Mouse (Mus musculus) liver, embryonic 13.5 days (tissue): ENCODE measurements around the gene Cacna1c. TPM values are rescaled to one million over a fixed set of nuclear protein-coding genes. Genes with fewer than 3 reads are reported as not detected.

ENCODE experiments used
- ATAC-seq: fragments of 200-750 bp; cut with Nextera tagmentation; 2 replicates; pipeline ENCODE4 v1.8.0; 2017; ENCODE audit warnings: low read depth, mild to moderate bottlenecking, moderate number of reproducible peaks, moderate library complexity
- DNase-seq: peaks from one replicate; pipeline ENCODE4 v3.0.0; 2022
- H3K27ac ChIP-seq: fragments of 300-500 bp; sonication (generic); 2 replicates; pipeline ENCODE4 v1.5.1; 2015; ENCODE audit warnings: moderate library complexity, mild to moderate bottlenecking, inconsistent platforms
- H3K27me3 ChIP-seq: fragments of 300-500 bp; sonication (generic); 2 replicates; pipeline ENCODE4 v1.6.1; 2015; ENCODE audit warnings: mild to moderate bottlenecking, inconsistent platforms
- H3K36me3 ChIP-seq: fragments of 300-500 bp; sonication (generic); 2 replicates; pipeline ENCODE4 v1.6.1; 2015; ENCODE audit warnings: mild to moderate bottlenecking, inconsistent platforms
- H3K4me1 ChIP-seq: fragments of 300-500 bp; sonication (generic); replicated peaks from 2 replicates; pipeline ENCODE4 v1.6.1; 2015; ENCODE audit warnings: inconsistent platforms
- H3K4me2 ChIP-seq: fragments of 300-500 bp; sonication (generic); 2 replicates; pipeline ENCODE4 v1.6.1; 2015; ENCODE audit warnings: inconsistent platforms, mild to moderate bottlenecking, moderate library complexity
- H3K4me3 ChIP-seq: fragments of 300-500 bp; sonication (generic); replicated peaks from 2 replicates; pipeline ENCODE4 v1.5.1; 2015; ENCODE audit warnings: mild to moderate bottlenecking, inconsistent platforms
- H3K9ac ChIP-seq: fragments of 300-500 bp; sonication (generic); 2 replicates; pipeline ENCODE4 v1.6.1; 2015; ENCODE audit warnings: mild to moderate bottlenecking, inconsistent platforms
- H3K9me3 ChIP-seq: fragments of 300-500 bp; sonication (generic); replicated peaks from 2 replicates; pipeline ENCODE4 v1.6.1; 2016; ENCODE audit warnings: inconsistent platforms
- WGBS: fragments of 180-500 bp; shearing (Covaris S2); methylation state at CpG from one replicate; pipeline ENCODE4 v1.1.7; 2015; ENCODE audit not compliant: insufficient replicate concordance; 5-methylcytosine and 5-hydroxymethylcytosine counted together
- polyA plus RNA-seq: library from polyadenylated mRNA; unstranded; fragments of >200 nt; fragmentation: Nextera tagmentation; extraction: Ambion mirVana; gene quantifications from 2 replicates; pipeline ENCODE4 v1.2.1, GENCODE M21; 2015

Cacna1c gene
- polyA plus RNA-seq, 1 experiment from 2014 or later, result 0.25 TPM

- H3K9ac ChIP-seq, result no peak overlapping the region
- ATAC-seq (no peak), DNase-seq (no peak)
- no peak overlapping the region for H3K4me3 ChIP-seq
- H3K27me3 ChIP-seq, result no peaks in the 10 kb centered on the region
- no peaks in the 10 kb centered on the region for H3K36me3 ChIP-seq
- no peaks in the 10 kb centered on the region for H3K9me3 ChIP-seq
- 17% methylated on average over 1 of the region's 1 CpGs for WGBS
- no peak overlapping the region for H3K4me2 ChIP-seq
- H3K27ac ChIP-seq, result no peak overlapping the region
- H3K4me1 ChIP-seq, result no peaks in the 10 kb centered on the region
Observed at GRCm38 (mm10) chr6:118907704-118908103, 288.5 kb downstream of the Cacna1c start.

DNA sequence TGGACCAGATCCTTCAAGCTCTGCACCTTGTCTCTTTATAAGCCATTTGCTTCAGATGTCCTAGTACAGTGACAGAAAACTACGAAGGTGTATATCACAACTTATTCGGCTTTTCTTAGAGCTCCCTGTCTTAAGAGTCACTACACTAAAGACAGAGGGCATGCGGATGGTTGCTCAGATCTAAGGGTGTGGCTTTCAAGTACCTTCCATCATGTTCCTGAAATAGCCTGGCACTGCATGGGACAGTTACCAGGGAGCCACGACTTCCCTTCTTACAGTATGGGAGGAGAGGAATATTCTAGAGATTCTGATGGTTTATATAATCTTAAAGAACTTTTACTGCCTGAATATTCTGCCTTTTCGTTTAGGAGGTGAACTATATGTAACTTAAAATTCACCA lies 289.3 kb downstream of the Cacna1c start:
- no peaks in the 10 kb centered on the region for H3K36me3 ChIP-seq
- ATAC-seq, result no peak

GRCm38 (mm10) chr6:118899688-118900087 lies 296.5 kb downstream of the Cacna1c start:
- H3K4me1 ChIP-seq, result no peaks in the 10 kb centered on the region
- H3K9me3 ChIP-seq, result no peaks in the 10 kb centered on the region
- DNase-seq (no peak), ATAC-seq (no peak)
- H3K27me3 ChIP-seq, result peaks cover 5% of the 10 kb centered on the region; the same call in 1 of the 2 replicates
- H3K4me2 ChIP-seq, result no peak overlapping the region
- H3K27ac ChIP-seq, result no peak overlapping the region
- WGBS, result 77% methylated on average over 8 of the region's 8 CpGs
- H3K36me3 ChIP-seq, result no peaks in the 10 kb centered on the region
- no peak overlapping the region for H3K4me3 ChIP-seq
- H3K9ac ChIP-seq, result no peak overlapping the region

More for the DNA sequence above, 289.3 kb downstream of the Cacna1c start:
- Histone ChIP-seq H3K4me1 (no peaks in the 10 kb centered on the region), H3K9me3 (no peaks in the 10 kb centered on the region), H3K27ac (no peak overlapping the region), H3K4me2 (no peak overlapping the region), H3K9ac (no peak overlapping the region), H3K27me3 (no peaks in the 10 kb centered on the region), H3K4me3 (no peak overlapping the region)
- no peak for DNase-seq
- WGBS, result 65% methylated on average over 5 of the region's 5 CpGs

DNA sequence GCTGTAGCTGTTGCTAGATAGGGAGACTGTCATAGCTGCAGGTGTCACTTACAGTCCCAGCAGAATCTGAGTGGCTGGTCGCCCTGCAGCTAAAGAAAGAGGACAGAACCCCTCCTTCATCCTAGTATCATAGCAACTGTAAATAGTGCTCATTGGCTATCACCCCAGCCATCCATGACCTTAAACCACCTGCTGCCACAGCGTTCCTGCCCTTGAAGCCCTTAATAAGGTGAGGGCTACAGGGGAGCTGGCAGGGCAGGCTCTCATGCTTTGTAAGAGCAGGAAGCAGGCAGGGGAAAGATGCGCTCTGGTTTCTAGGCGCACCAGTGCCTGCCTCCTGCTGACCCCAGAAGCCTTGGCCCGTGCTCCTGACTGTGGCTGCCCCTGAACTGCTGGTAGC lies 299.1 kb downstream of the Cacna1c start:
- no peaks in the 10 kb centered on the region for H3K4me1 ChIP-seq
- ATAC-seq, result no peak
- WGBS, result 42% methylated on average over 5 of the region's 5 CpGs

DNA sequence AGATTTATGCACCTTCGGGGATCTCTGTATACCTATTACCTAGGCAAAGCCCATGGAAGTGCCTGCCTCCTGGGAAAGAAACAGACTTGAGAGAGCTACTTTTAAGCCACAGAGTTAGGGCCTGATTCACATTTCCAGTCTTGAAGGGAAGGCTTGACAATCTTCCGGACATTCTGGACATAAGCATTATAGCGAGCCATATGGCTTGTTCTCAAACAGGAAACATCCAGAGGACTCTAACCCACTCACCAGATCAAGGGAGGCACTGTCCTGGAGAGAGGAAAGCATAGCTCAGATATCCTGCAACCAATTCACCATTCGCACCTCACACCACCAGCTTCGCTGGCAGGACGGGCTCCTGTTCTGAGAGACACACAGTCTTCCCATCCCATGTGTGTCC lies 302.2 kb downstream of the Cacna1c start:
- Histone ChIP-seq H3K4me2 (no peak overlapping the region), H3K36me3 (no peaks in the 10 kb centered on the region), H3K27ac (no peak overlapping the region), H3K27me3 (peaks cover 9% of the 10 kb centered on the region; the same call in 1 of the 2 replicates), H3K4me1 (no peaks in the 10 kb centered on the region), H3K9ac (no peak overlapping the region), H3K4me3 (no peak overlapping the region), H3K9me3 (no peaks in the 10 kb centered on the region)
- DNase-seq, result no peak
- ATAC-seq, result no peak
- WGBS, result 72% methylated on average over 6 of the region's 6 CpGs

More for the DNA sequence above, 299.1 kb downstream of the Cacna1c start:
- Histone ChIP-seq H3K9ac (no peak overlapping the region), H3K4me3 (no peak overlapping the region), H3K4me2 (no peak overlapping the region), H3K36me3 (no peaks in the 10 kb centered on the region), H3K27me3 (peaks cover 9% of the 10 kb centered on the region; the same call in 1 of the 2 replicates), H3K27ac (no peak overlapping the region), H3K9me3 (no peaks in the 10 kb centered on the region)
- no peak for DNase-seq

GRCm38 (mm10) chr6:118889441-118889840 lies 306.8 kb downstream of the Cacna1c start:
- Histone ChIP-seq H3K9ac (no peak overlapping the region), H3K4me3 (no peak overlapping the region), H3K36me3 (no peaks in the 10 kb centered on the region), H3K4me2 (no peak overlapping the region), H3K9me3 (no peaks in the 10 kb centered on the region), H3K27ac (no peak overlapping the region), H3K27me3 (0 out of 2 replicates have a peak, but pooled peaks cover 7% of the 10 kb centered on the region), H3K4me1 (no peaks in the 10 kb centered on the region)
- no peak for ATAC-seq
- 73% methylated on average over 4 of the region's 4 CpGs for WGBS
- no peak for DNase-seq

DNA sequence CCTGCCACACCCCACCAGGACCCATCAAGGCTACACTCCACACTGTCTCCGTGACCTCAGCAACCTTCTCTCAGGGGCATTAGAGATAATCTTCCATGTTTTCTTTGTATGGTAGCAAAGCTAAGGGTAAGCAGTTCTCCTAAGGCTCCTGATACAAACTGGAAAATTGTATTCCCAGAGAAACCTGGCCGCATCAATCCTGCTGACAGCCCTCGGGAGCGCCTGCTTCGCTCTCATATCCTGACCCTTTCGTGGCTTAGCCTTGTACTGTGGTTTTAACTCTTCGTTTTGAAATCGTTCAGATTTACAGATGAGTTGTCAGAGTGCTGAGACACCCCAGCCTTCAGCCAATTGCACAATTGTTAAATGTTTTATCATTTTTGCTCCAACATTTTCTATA lies 309.2 kb downstream of the Cacna1c start:
- no peak for ATAC-seq
- no peak overlapping the region for H3K4me3 ChIP-seq
- no peak overlapping the region for H3K27ac ChIP-seq
- DNase-seq, result no peak
- WGBS, result 61% methylated on average over 8 of the region's 8 CpGs
- no peak overlapping the region for H3K9ac ChIP-seq
- H3K4me2 ChIP-seq, result no peak overlapping the region
- H3K27me3 ChIP-seq, result 0 out of 2 replicates have a peak, but pooled peaks cover 4% of the 10 kb centered on the region
- no peaks in the 10 kb centered on the region for H3K36me3 ChIP-seq
- no peaks in the 10 kb centered on the region for H3K4me1 ChIP-seq
- H3K9me3 ChIP-seq, result no peaks in the 10 kb centered on the region

GRCm38 (mm10) chr6:118884961-118885360 lies 311.3 kb downstream of the Cacna1c start:
- Histone ChIP-seq H3K4me2 (no peak overlapping the region), H3K27me3 (0 out of 2 replicates have a peak, but pooled peaks cover 4% of the 10 kb centered on the region), H3K27ac (no peak overlapping the region), H3K36me3 (no peaks in the 10 kb centered on the region), H3K4me1 (no peaks in the 10 kb centered on the region), H3K9ac (no peak overlapping the region), H3K4me3 (no peak overlapping the region), H3K9me3 (no peaks in the 10 kb centered on the region)
- WGBS, result 52% methylated on average over 1 of the region's 1 CpGs
- ATAC-seq (no peak), DNase-seq (no peak)

- 53% methylated on average over 8 of the region's 8 CpGs for WGBS
- Histone ChIP-seq H3K4me2 (no peak overlapping the region), H3K36me3 (no peaks in the 10 kb centered on the region), H3K27me3 (0 out of 2 replicates have a peak, but pooled peaks cover 4% of the 10 kb centered on the region), H3K27ac (no peak overlapping the region), H3K9me3 (no peaks in the 10 kb centered on the region), H3K4me1 (no peaks in the 10 kb centered on the region), H3K4me3 (no peak overlapping the region), H3K9ac (no peak overlapping the region)
- ATAC-seq (no peak), DNase-seq (no peak)
Observed at GRCm38 (mm10) chr6:118884073-118884551, 312.1 kb downstream of the Cacna1c start.

DNA sequence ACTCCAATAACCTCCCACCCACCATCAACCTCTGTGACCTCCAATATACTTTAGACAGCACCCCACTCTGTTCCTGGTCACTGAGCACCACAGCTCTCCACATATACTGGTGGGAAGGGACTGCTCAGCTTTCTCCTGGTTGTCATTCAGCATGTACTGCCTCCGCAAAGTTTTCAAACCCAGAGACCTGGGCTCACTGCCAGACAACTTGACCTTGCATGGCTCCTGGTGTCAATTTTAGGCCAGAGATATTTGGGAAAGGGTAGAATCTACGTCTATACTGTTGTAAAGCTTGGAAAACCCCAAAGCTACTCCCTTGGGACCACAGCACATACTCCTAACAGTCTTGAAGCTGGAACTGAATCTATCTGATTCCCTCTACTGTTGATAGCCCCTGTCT lies 320.0 kb downstream of the Cacna1c start:
- no peaks in the 10 kb centered on the region for H3K36me3 ChIP-seq
- WGBS, result 45% methylated on average over 2 of the region's 2 CpGs
- no peaks in the 10 kb centered on the region for H3K27me3 ChIP-seq
- no peak overlapping the region for H3K4me2 ChIP-seq
- no peak overlapping the region for H3K27ac ChIP-seq
- H3K4me3 ChIP-seq, result no peak overlapping the region
- H3K4me1 ChIP-seq, result no peaks in the 10 kb centered on the region
- no peak for ATAC-seq
- no peak for DNase-seq
- H3K9ac ChIP-seq, result no peak overlapping the region
- H3K9me3 ChIP-seq, result no peaks in the 10 kb centered on the region

GRCm38 (mm10) chr6:118870241-118870841 lies 325.9 kb downstream of the Cacna1c start:
- Histone ChIP-seq H3K4me1 (no peaks in the 10 kb centered on the region), H3K4me3 (no peak overlapping the region), H3K27ac (no peak overlapping the region), H3K9ac (no peak overlapping the region), H3K9me3 (no peaks in the 10 kb centered on the region), H3K4me2 (no peak overlapping the region), H3K36me3 (no peaks in the 10 kb centered on the region), H3K27me3 (no peaks in the 10 kb centered on the region)
- ATAC-seq (no peak), DNase-seq (no peak)
- WGBS, result 52% methylated on average over 7 of the region's 7 CpGs

GRCm38 (mm10) chr6:118867384-118867783 lies 328.8 kb downstream of the Cacna1c start:
- WGBS, result 75% methylated on average over 7 of the region's 7 CpGs
- Histone ChIP-seq H3K27ac (no peak overlapping the region), H3K4me3 (no peak overlapping the region), H3K4me2 (no peak overlapping the region), H3K36me3 (no peaks in the 10 kb centered on the region), H3K4me1 (no peaks in the 10 kb centered on the region), H3K27me3 (no peaks in the 10 kb centered on the region), H3K9me3 (no peaks in the 10 kb centered on the region), H3K9ac (no peak overlapping the region)
- DNase-seq, result no peak
- ATAC-seq, result no peak
